Mouse (Mus musculus) left cerebral cortex, adult 2 months (tissue): ENCODE results near the gene Islr. TPM values are rescaled to one million over a fixed set of nuclear protein-coding genes. Genes with fewer than 3 reads are reported as not detected.
A peak's percentile ranks its signal among the peaks of the same experiment; 100 is the strongest.

ENCODE experiments used
- DNase-seq, 2 experiments: peaks; one replicate each; pipeline ENCODE4 v3.0.0; 2021 to 2022; ENCODE audit warnings: low spot score in 2 of 2, mixed read lengths in 1 of 2; ENCODE audit errors: extremely low spot score in 1 of 2
- H3K27ac ChIP-seq: fragments of 200-600 bp; 2 replicates; pipeline ENCODE4 v1.8.1; 2022
- H3K4me3 ChIP-seq: fragments of 200-600 bp; 2 replicates; pipeline ENCODE4 v1.8.1; 2022
- CTCF ChIP-seq: fragments of 200-600 bp; IDR thresholded peaks from 2 replicates; pipeline ENCODE4 v1.8.1; 2022; ENCODE audit warnings: antibody characterized with exemption, mild to moderate bottlenecking, moderate library complexity
- intact Hi-C: fragments of 180-260 bp; cut with DNase I; formaldehyde crosslinking; loops from one replicate; pipeline ENCODE4 v1.15.1; 2025
- total RNA-seq, 2 experiments: library from RNA; stranded (reverse); gene quantifications; 2 replicates each; pipeline ENCODE4 v1.2.3; 2021

Gene Islr
- total RNA-seq, 2 experiments from 2014 or later, result 11.0 to 15.2 TPM

GRCm38 (mm10) chr9:58179390-58179789 is 24.7 kb downstream of the Islr start:
- H3K4me3 ChIP-seq, result no peak overlapping the region
- H3K27ac ChIP-seq, result no peak overlapping the region
- intact Hi-C loops, result no loop called here
- DNase-seq, result no peak
- no peak for TF ChIP-seq CTCF

GRCm38 (mm10) chr9:58177165-58177564 is 26.9 kb downstream of the Islr start:
- peak overlapping the region; percentile 76 for H3K27ac ChIP-seq
- no peak for TF ChIP-seq CTCF
- intact Hi-C loops, result loop anchor here (2.0 kb wide), 1 partner anchor 20 kb away; no protein-coding TSS in a partner anchor

GRCm38 (mm10) chr9:58175745-58176487 is 28.2 kb downstream of the Islr start:
- intact Hi-C loops, result loop anchor here (1.0 to 2.0 kb wide), 4 partner anchors 21 to 110 kb away; no protein-coding TSS in a partner anchor
- peak in 1 of 2 experiments; percentile 44 for DNase-seq
- TF ChIP-seq CTCF, result no peak
- peak overlapping the region; percentile 93 for H3K27ac ChIP-seq
- H3K4me3 ChIP-seq, result no peak overlapping the region

More at GRCm38 (mm10) chr9:58177165-58177564, 26.9 kb downstream of the Islr start:
- no peak for DNase-seq
- H3K4me3 ChIP-seq, result no peak overlapping the region

GRCm38 (mm10) chr9:58174818-58175251 is 29.3 kb downstream of the Islr start:
- peak overlapping the region; percentile 93 for H3K27ac ChIP-seq
- no peak for TF ChIP-seq CTCF
- intact Hi-C loops, result loop anchor here (1.0 kb wide), 3 partner anchors 27 to 109 kb away; no protein-coding TSS in a partner anchor

GRCm38 (mm10) chr9:58172863-58173262 is 31.2 kb downstream of the Islr start:
- H3K4me3 ChIP-seq, result no peak overlapping the region
- intact Hi-C loops, result no loop called here
- no peak overlapping the region for H3K27ac ChIP-seq
- no peak for TF ChIP-seq CTCF
- DNase-seq, result no peak

More at GRCm38 (mm10) chr9:58174818-58175251, 29.3 kb downstream of the Islr start:
- DNase-seq, result no peak
- no peak overlapping the region for H3K4me3 ChIP-seq

GRCm38 (mm10) chr9:58169426-58169825 is 34.7 kb downstream of the Islr start:
- DNase-seq, result no peak
- H3K4me3 ChIP-seq, result no peak overlapping the region
- TF ChIP-seq CTCF, result no peak
- intact Hi-C loops, result no loop called here
- H3K27ac ChIP-seq, result no peak overlapping the region

- Histone ChIP-seq H3K27ac (no peak overlapping the region), H3K4me3 (no peak overlapping the region)
- intact Hi-C loops, result no loop called here
- DNase-seq, result no peak
- no peak for TF ChIP-seq CTCF
Measured at GRCm38 (mm10) chr9:58168880-58169279, 35.2 kb downstream of the Islr start.

- intact Hi-C loops, result no loop called here
- TF ChIP-seq CTCF, result no peak
Measured at GRCm38 (mm10) chr9:58165779-58166178, 38.3 kb downstream of the Islr start.

GRCm38 (mm10) chr9:58163146-58163545 is 41.0 kb downstream of the Islr start:
- DNase-seq, result no peak
- intact Hi-C loops, result no loop called here

More at GRCm38 (mm10) chr9:58165779-58166178, 38.3 kb downstream of the Islr start:
- H3K27ac ChIP-seq, result no peak overlapping the region
- no peak overlapping the region for H3K4me3 ChIP-seq
- DNase-seq, result no peak

GRCm38 (mm10) chr9:58162173-58162572 is 41.9 kb downstream of the Islr start:
- H3K4me3 ChIP-seq, result no peak overlapping the region
- H3K27ac ChIP-seq, result no peak overlapping the region
- no peak for DNase-seq
- intact Hi-C loops, result no loop called here
- TF ChIP-seq CTCF, result no peak

More at GRCm38 (mm10) chr9:58163146-58163545, 41.0 kb downstream of the Islr start:
- TF ChIP-seq CTCF, result no peak
- Histone ChIP-seq H3K4me3 (no peak overlapping the region), H3K27ac (no peak overlapping the region)

GRCm38 (mm10) chr9:58160315-58160714 is 43.8 kb downstream of the Islr start:
- Histone ChIP-seq H3K4me3 (no peak overlapping the region), H3K27ac (peak overlapping the region; percentile 47; the same call in 1 of the 2 replicates)
- intact Hi-C loops, result no loop called here
- TF ChIP-seq CTCF, result no peak
- DNase-seq, result no peak

- peak in 1 of 2 experiments; percentile 29 for DNase-seq
- peak overlapping the region; percentile 47; the same call in 1 of the 2 replicates for H3K27ac ChIP-seq
- H3K4me3 ChIP-seq, result no peak overlapping the region
- intact Hi-C loops, result no loop called here
- no peak for TF ChIP-seq CTCF
Measured at GRCm38 (mm10) chr9:58159855-58160254, 44.3 kb downstream of the Islr start.
